Mouse (Mus musculus): Measurements from ENCODE around the gene Vmp1.

Gene Vmp1

GRCm38 (mm10) chr11:86570261-86570746 lies 113.3 kb downstream of the Vmp1 start:
- DNase-seq (ENCODE audit: low read depth), result no peak

GRCm38 (mm10) chr11:86568425-86568824 lies 115.2 kb downstream of the Vmp1 start:
- peak; percentile 75 for DNase-seq (ENCODE audit: low read depth)

GRCm38 (mm10) chr11:86558258-86558657 lies 125.4 kb downstream of the Vmp1 start:
- DNase-seq (ENCODE audit: low read depth), result no peak

DNA sequence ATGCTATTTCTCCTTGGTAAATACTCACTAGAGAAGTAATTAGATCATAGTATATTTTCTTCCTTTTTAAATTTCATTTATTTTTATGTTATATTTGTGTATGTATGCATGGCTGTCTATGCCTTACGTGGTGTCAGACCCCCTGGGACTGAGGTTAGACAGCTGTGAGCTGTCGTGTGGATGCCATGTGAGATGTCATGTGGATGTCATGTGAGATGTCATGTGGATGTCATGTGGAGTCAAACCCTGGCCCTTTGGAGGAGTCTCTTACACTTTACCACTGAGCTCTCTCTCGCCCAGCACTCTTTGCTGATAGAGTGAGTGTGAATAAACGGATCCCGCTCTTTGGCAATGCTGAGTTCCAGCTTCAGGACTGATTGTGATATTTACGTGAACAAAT lies 130.1 kb downstream of the Vmp1 start:
- DNase-seq (ENCODE audit: low read depth), result no peak

GRCm38 (mm10) chr11:86547412-86547811 lies 136.2 kb downstream of the Vmp1 start:
- peak; percentile 42 for DNase-seq (ENCODE audit: low read depth)

- no peak for DNase-seq (ENCODE audit: low read depth)
Measured at GRCm38 (mm10) chr11:86545556-86545955, 138.1 kb downstream of the Vmp1 start.

- DNase-seq (ENCODE audit: low read depth), result peak; percentile 100
Measured at GRCm38 (mm10) chr11:86544639-86545299, 138.9 kb downstream of the Vmp1 start, which contains the start of the genes Rps6kb1 and Tubd1. Gene Rps6kb1 (minus strand): TSS chr11:86544805. Gene Tubd1 (plus strand): TSS chr11:86544991.

GRCm38 (mm10) chr11:86543960-86544638 lies 139.5 kb downstream of the Vmp1 start:
- DNase-seq (ENCODE audit: low read depth), result no peak

GRCm38 (mm10) chr11:86542851-86543250 lies 140.8 kb downstream of the Vmp1 start:
- no peak for DNase-seq (ENCODE audit: low read depth)

DNA sequence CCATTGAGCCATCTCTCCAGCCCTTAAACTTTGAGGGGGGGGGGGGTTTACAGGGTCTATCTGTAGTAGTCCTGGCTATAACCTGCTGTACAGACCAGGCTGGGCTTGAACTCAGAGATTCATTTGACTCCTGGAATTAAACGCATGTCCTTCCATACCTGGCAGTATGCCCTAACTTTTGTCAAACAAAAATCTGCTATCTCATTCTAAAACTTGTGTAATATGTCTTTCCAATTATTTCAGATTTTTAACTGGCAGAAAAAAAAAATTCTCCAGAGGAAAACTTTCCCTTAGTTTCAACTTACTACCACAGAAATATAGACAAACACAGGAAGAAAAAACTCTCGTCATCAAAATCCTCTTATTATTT lies 143.2 kb downstream of the Vmp1 start:
- DNase-seq (ENCODE audit: low read depth), result no peak

GRCm38 (mm10) chr11:86539716-86540475 lies 143.7 kb downstream of the Vmp1 start:
- DNase-seq (ENCODE audit: low read depth), result no peak

GRCm38 (mm10) chr11:86538786-86539185 lies 144.8 kb downstream of the Vmp1 start:
- peak; percentile 26 for DNase-seq (ENCODE audit: low read depth)

GRCm38 (mm10) chr11:86534201-86534910 lies 149.3 kb downstream of the Vmp1 start:
- no peak for DNase-seq (ENCODE audit: low read depth)
